Mouse (Mus musculus) G1E-ER4 (cell line): ENCODE results near the gene C1qtnf1. TPM values are rescaled to one million over a fixed set of nuclear protein-coding genes. Genes with fewer than 3 reads are reported as not detected.

ENCODE experiments used
- GATA1 ChIP-seq: IDR thresholded peaks from one replicate; pipeline ENCODE4 v1.8.0; 2012; ENCODE audit warnings: low read length, inconsistent platforms
- polyA plus RNA-seq: library from polyadenylated mRNA; stranded (reverse); fragments of >175 nt; gene quantifications from 2 replicates; pipeline ENCODE4 v1.2.3, GENCODE M21; 2012

Gene C1qtnf1
- polyA plus RNA-seq, 1 experiment, result not detected

DNA sequence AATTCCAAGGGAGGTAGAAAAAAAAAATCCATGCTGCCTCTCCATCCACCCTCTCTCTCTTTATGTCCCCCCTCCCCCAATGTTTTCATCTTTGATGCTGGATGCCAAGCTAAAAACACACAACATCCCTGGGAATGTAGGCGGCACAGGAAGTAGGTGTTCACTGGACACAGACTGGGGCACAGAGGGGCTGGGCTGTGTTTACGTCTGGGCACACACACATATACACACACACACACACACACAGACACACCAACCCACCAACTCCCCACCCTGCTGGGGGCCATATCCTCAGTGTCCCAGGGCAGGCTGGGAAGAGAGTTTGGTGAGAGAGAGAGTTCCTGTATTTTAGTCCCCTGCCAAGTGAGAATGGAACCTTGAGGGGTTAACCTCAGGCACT lies 65.5 kb downstream of the C1qtnf1 start:
- no peak for TF ChIP-seq GATA1

DNA sequence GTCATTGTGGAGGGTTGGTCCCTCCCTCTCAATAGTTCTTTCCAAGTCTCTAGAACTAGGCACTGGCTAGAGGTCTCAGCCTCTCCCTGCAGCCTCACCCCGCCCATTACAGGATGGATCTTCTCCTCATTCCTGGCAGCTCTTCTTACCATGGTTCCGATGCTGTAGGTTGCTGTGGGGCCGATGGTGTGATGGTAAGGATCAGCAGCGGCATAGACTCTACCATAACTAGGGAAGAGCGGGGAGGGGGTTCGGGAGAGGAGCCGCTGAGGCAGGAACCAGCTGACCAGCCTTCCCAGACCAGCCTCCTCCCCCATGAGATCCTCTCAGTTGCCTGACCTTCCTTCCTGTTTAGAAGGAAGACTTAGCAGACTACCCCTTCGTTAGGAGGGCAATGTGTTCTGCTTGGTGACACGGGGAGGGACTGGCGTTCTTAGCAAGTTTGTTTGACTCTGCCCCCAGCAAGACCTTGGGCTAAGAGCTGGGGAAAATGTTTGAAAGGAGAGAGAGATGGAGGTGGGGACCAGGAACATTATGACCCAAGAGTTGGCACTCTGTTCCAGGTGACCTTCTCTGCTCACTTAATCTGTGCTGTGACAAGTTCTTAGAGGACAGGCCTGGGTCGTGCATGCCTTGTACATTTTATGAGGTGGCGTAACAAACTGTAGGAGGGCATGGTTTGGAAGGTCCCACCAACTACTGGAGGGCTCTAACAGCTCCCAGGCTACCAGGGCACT lies 66.2 kb downstream of the C1qtnf1 start:
- no peak for TF ChIP-seq GATA1

DNA sequence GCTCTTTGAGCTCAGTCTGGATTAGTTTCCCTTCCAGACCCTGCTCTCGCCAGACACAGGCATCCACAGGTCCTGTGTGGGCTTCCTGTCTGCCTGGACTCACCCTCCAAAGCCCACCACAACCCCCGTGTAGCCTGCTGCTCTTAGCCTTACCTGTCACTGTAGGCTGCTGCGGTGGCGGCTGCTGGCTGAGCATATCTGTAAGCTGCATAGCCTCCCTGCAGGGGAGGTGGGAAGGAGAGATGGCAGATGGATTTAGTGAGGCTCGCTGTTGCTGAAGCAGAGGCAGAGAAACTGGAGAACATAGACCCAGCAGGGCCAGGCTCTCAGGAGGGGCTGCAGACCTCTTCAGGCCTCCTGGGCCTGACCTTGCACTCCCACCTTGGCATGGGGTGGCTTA lies 67.1 kb downstream of the C1qtnf1 start:
- no peak for TF ChIP-seq GATA1

DNA sequence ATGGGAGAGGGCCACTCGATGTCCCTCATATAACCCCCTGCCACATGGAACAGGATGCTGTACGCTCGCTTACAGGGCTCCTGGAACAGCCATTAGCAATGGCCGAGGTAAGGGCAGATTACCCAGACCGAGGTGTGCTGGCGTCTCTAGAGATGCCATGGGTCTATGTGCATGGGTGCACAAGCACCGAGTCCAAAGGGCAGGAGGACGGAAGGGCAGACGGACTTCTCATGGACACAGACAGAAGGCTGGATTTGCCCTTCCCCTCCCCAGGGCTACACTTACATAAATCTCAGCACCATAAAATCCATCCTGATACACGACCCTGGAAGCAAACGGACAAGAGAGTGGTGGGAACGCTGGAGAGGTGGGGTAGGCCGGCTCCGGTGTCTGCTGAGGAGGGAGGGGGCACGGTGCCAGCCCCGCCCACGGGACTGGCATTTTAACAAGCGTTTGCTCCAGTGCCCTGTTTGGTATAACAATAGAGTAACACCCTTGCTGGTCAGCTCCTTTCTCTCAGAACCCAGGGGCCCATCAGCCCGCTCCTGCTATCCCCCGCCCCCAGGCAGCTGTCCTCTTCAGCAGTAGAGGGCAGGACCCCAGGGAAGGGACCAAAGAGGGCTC lies 68.2 kb downstream of the C1qtnf1 start:
- TF ChIP-seq GATA1, result no peak

Other genes with a start within 250 kb of the C1qtnf1 start
- 3.9 and 4.5 TPM in 2 replicates for gene Cyth1, start 179.6 kb upstream of the C1qtnf1 start, polyA plus RNA-seq
- gene Usp36, start 138.0 kb upstream of the C1qtnf1 start, polyA plus RNA-seq, result 56.9 and 68.7 TPM in 2 replicates
- not detected in 2 replicates for gene Cep295nl, start 85.7 kb upstream of the C1qtnf1 start, polyA plus RNA-seq
- gene Timp2, start 72.5 kb upstream of the C1qtnf1 start, polyA plus RNA-seq, result not detected in 2 replicates
- 27.2 and 28.4 TPM in 2 replicates for gene Lgals3bp, start 26.1 kb upstream of the C1qtnf1 start, polyA plus RNA-seq
- 53.1 and 60.2 TPM in 2 replicates for gene Cant1, start 9.1 kb upstream of the C1qtnf1 start, polyA plus RNA-seq
- gene Engase, start 48.6 kb downstream of the C1qtnf1 start, polyA plus RNA-seq, result 24.4 and 28.6 TPM in 2 replicates